Mouse (Mus musculus): ENCODE results near the gene Ccl25. TPM values are rescaled to one million over a fixed set of nuclear protein-coding genes. Genes with fewer than 3 reads are reported as not detected.
"Not testable (repeated sequence)": the region's sequence is repeated elsewhere in the genome, so short reads cannot be mapped to it uniquely, and the experiment has no call there.

The Ccl25 gene
- polyA plus RNA-seq, 1 experiment from 2014 or later = 16.8 TPM

DNA sequence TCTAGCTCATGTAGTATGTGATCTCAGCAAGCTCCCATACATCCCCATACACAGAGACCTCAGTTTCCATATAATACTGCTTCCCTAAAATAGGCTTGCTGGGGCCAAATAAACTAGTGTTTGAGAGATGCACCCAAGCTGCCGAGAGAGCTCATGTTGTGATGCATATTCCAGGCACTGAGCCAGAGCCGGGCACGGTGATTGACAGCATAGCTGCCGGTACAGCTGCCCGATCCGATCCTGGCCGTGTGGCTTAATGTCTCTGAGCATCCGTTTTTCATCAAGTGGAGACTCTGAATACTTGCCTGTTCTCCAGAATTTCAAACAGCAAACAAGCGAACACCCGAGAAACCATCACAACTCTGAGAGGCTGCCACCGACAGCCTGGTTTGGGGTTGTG is 42.8 kb downstream of the Ccl25 start:
- Histone ChIP-seq H3K4me2 (replicated peaks) (no peak overlapping the region), H3K4me1 (no peaks in the 10 kb centered on the region), H3K9ac (no peak overlapping the region), H3K4me3 (replicated peaks) (no peak overlapping the region), H3K9me3 (replicated peaks) (no peaks in the 10 kb centered on the region), H3K27me3 (no peaks in the 10 kb centered on the region), H3K27ac (replicated peaks) (no peak overlapping the region), H3K36me3 (no peaks in the 10 kb centered on the region)
- WGBS = 35% methylated on average over 11 of the region's 11 CpGs
- no peak for ATAC-seq (ENCODE audit: insufficient number of reproducible peaks, low FRiP score, low TSS enrichment, low read depth)

- no peaks in the 10 kb centered on the region for H3K9me3 ChIP-seq (replicated peaks)
- 94% methylated on average over 4 of the region's 4 CpGs for WGBS
- ATAC-seq (ENCODE audit: insufficient number of reproducible peaks, low FRiP score, low TSS enrichment, low read depth) = no peak
Measured at GRCm38 (mm10) chr8:4368470-4368869, 43.5 kb downstream of the Ccl25 start.

DNA sequence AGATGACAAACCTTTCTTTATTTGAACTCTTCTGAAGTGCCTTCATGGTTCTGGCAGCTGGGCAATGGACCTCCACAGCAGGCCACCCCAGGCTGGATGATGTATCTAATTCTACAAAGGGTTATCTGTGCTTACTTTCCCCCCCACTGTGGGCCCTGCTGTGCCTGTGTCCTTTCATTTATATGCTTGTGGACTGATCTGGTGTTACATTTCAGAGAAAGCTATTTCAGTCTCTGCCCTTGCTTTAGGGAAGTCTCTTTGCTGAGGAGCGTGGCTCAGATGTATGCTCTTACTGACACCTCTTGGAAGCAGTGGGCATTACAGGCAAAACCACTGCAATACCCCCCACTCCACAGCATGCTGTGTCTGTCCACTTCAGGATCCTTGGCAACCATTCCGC is 45.1 kb downstream of the Ccl25 start:
- Histone ChIP-seq H3K27me3 (no peaks in the 10 kb centered on the region), H3K4me3 (replicated peaks) (no peak overlapping the region), H3K9me3 (replicated peaks) (no peaks in the 10 kb centered on the region), H3K9ac (no peak overlapping the region), H3K36me3 (no peaks in the 10 kb centered on the region), H3K27ac (replicated peaks) (no peak overlapping the region), H3K4me1 (no peaks in the 10 kb centered on the region), H3K4me2 (replicated peaks) (no peak overlapping the region)
- ATAC-seq (ENCODE audit: insufficient number of reproducible peaks, low FRiP score, low TSS enrichment, low read depth) = no peak; the same call in 1 of the 2 replicates
- 35% methylated on average over 2 of the region's 2 CpGs for WGBS

More at GRCm38 (mm10) chr8:4368470-4368869, 43.5 kb downstream of the Ccl25 start:
- Histone ChIP-seq H3K4me1 (no peaks in the 10 kb centered on the region), H3K4me2 (replicated peaks) (no peak overlapping the region), H3K4me3 (replicated peaks) (no peak overlapping the region), H3K27me3 (no peaks in the 10 kb centered on the region), H3K9ac (no peak overlapping the region), H3K27ac (replicated peaks) (no peak overlapping the region), H3K36me3 (no peaks in the 10 kb centered on the region)

GRCm38 (mm10) chr8:4372657-4373056 is 47.6 kb downstream of the Ccl25 start:
- 78% methylated on average over 2 of the region's 2 CpGs for WGBS
- no peaks in the 10 kb centered on the region for H3K27me3 ChIP-seq
- H3K36me3 ChIP-seq = no peaks in the 10 kb centered on the region
- H3K9me3 ChIP-seq (replicated peaks) = no peaks in the 10 kb centered on the region
- no peak overlapping the region for H3K4me3 ChIP-seq (replicated peaks)
- no peak overlapping the region for H3K9ac ChIP-seq
- no peak overlapping the region for H3K27ac ChIP-seq (replicated peaks)
- no peak overlapping the region for H3K4me2 ChIP-seq (replicated peaks)
- no peaks in the 10 kb centered on the region for H3K4me1 ChIP-seq
- ATAC-seq (ENCODE audit: insufficient number of reproducible peaks, low FRiP score, low TSS enrichment, low read depth) = no peak

DNA sequence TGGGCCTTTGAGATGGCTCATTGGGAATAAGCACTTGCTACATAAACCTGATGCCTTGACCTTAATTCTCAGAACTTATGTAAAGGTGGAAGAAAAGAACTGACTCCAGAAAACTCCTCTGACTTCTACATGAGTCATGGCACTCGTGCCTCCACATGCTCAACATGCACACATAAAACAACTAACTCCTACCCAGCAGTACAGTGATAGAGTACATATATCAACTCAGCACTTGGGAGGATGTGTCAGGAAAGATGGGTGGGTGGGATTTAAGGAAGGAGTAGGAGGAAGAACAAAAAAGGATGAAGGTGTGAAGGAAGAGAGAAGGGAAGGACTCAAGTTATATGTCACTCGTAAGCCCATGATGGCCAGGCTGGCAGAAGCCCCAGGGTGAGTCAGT is 76.4 kb downstream of the Ccl25 start:
- 80% methylated on average over 2 of the region's 2 CpGs for WGBS

DNA sequence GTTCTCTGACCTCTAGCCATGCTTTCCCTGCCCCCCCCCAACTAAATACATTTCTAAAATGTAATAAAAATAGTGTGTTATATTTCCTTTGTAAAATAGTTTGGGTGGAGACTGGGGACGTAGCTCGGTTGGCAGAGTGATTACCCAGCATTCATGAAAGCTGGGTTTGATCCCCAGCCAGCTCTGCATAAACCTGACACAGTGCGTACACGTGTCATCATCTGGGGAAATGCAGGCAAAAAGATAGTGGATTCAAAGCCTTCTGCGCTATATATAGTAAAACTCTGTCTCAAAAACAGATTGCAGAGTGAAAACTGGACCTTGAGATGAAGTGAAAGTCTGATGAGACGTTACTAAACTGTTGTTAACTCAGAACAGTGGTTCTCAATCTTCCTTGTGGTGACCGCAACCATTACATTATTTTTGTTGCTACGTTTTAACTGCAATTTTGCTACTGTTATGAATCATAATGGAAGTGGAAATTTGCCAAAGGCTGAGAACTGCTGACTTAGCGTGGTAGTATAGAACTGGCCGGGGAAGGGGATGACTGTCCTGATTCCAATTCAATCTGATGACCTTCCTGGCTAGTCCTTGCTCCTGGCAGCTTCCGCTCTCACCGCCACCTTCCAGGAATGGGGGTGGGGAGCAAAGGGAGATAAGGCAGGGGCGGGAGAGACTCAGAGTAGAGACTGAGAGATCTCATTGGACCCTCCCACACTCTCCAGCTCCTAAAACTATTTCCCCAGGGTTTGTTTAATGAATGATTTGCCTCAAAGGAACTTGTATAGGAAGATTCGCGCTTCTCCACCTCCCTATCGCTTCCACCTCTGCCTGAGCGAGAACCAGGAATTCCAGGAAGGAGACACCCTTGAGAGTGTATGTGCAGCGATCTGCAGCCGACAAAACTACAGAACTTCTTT is 79.2 kb downstream of the Ccl25 start:
- Histone ChIP-seq H3K4me2 (replicated peaks) (peak overlapping the region; percentile 56), H3K27me3 (no peaks in the 10 kb centered on the region), H3K36me3 (no peaks in the 10 kb centered on the region), H3K27ac (replicated peaks) (no peak overlapping the region), H3K4me1 (peaks cover 4% of the 10 kb centered on the region; the same call in 1 of the 2 replicates), H3K4me3 (replicated peaks) (peak overlapping the region; percentile 37), H3K9ac (no peak overlapping the region), H3K9me3 (replicated peaks) (no peaks in the 10 kb centered on the region)
- no peak for ATAC-seq (ENCODE audit: insufficient number of reproducible peaks, low FRiP score, low TSS enrichment, low read depth)
- 50% methylated on average over 19 of the region's 19 CpGs for WGBS

More for the DNA sequence above, 76.4 kb downstream of the Ccl25 start:
- no peak overlapping the region for H3K27ac ChIP-seq (replicated peaks)
- H3K9ac ChIP-seq = no peak overlapping the region
- H3K4me2 ChIP-seq (replicated peaks) = no peak overlapping the region
- peaks cover 4% of the 10 kb centered on the region; the same call in 1 of the 2 replicates for H3K4me1 ChIP-seq
- no peak for ATAC-seq (ENCODE audit: insufficient number of reproducible peaks, low FRiP score, low TSS enrichment, low read depth)
- H3K27me3 ChIP-seq = no peaks in the 10 kb centered on the region
- H3K36me3 ChIP-seq = no peaks in the 10 kb centered on the region
- no peaks in the 10 kb centered on the region for H3K9me3 ChIP-seq (replicated peaks)
- no peak overlapping the region for H3K4me3 ChIP-seq (replicated peaks)

DNA sequence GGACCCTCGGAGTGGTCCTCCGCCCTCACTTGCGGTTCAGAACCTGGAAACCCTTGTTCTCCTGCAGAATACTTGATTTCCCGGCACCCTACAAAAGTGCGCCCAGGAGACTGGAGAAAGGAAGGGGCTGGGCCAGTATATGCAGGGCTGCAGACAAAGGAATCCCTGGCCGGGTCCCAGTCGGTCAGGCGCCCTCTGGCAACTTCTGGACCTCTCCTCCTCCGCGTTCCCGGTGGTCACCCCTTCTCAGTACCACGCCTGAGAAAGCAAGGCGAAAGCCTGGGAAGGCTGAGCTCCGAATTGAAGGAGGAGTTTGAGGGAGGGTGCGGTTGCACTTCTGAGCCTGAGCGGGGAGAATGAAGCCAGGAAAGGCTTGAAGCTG is 79.9 kb downstream of the Ccl25 start:
- 15% methylated on average over 16 of the region's 16 CpGs for WGBS
- Histone ChIP-seq H3K4me1 (peaks cover 4% of the 10 kb centered on the region; the same call in 1 of the 2 replicates), H3K4me3 (replicated peaks) (peak overlapping the region; percentile 37), H3K27me3 (no peaks in the 10 kb centered on the region), H3K9ac (no peak overlapping the region), H3K4me2 (replicated peaks) (peak overlapping the region; percentile 56), H3K27ac (replicated peaks) (no peak overlapping the region), H3K9me3 (replicated peaks) (no peaks in the 10 kb centered on the region), H3K36me3 (no peaks in the 10 kb centered on the region)
- no peak for ATAC-seq (ENCODE audit: insufficient number of reproducible peaks, low FRiP score, low TSS enrichment, low read depth)

DNA sequence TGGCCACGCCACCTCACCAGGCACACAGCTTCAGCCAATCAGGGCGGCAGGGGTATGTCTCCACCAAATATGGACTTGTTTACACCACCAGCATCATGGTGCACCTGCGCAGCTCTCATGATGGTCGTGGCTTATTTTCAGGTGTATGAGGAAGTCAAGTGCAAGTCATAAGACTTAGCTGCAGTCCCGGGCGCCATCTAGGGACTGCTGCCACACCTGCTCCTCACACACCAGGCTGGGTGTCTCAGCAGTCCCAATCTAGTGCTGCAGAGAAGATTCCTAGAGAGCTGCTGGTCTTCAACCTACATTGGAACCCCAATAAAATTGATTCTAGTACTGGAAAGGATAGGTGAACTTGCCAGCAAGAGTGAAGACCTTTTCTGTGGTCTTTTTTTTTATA is 83.4 kb downstream of the Ccl25 start:
- H3K4me3 ChIP-seq (replicated peaks); H3K27ac ChIP-seq (replicated peaks); H3K4me1 ChIP-seq; H3K9me3 ChIP-seq (replicated peaks); ATAC-seq (ENCODE audit: insufficient number of reproducible peaks, low FRiP score, low TSS enrichment, low read depth); H3K27me3 ChIP-seq; H3K9ac ChIP-seq; H3K4me2 ChIP-seq (replicated peaks); H3K36me3 ChIP-seq: not testable (repeated sequence)
- 66% methylated on average over 6 of the region's 6 CpGs for WGBS

Other genes starting within 250 kb of the Ccl25 start
- gene Cd209f, start 219.4 kb upstream of the Ccl25 start, polyA plus RNA-seq (2015; fragmentation: Nextera tagmentation; extraction: Ambion mirVana) = not detected in 2 replicates
- not detected in 2 replicates for gene Cd209g, start 191.1 kb upstream of the Ccl25 start, polyA plus RNA-seq (2015; fragmentation: Nextera tagmentation; extraction: Ambion mirVana)
- 26.9 and 31.7 TPM in 2 replicates for gene Evi5l, start 158.6 kb upstream of the Ccl25 start, polyA plus RNA-seq (2015; fragmentation: Nextera tagmentation; extraction: Ambion mirVana)
- 1.9 and 2.5 TPM in 2 replicates for gene Prr36, start 107.8 kb upstream of the Ccl25 start, polyA plus RNA-seq (2015; fragmentation: Nextera tagmentation; extraction: Ambion mirVana)
- 3.2 and 3.5 TPM in 2 replicates for gene Lrrc8e, start 98.4 kb upstream of the Ccl25 start, polyA plus RNA-seq (2015; fragmentation: Nextera tagmentation; extraction: Ambion mirVana)
- 31.8 and 34.2 TPM in 2 replicates for gene Map2k7, start 86.5 kb upstream of the Ccl25 start, polyA plus RNA-seq (2015; fragmentation: Nextera tagmentation; extraction: Ambion mirVana)
- 1.1 and 1.4 TPM in 2 replicates for gene Gm49320, start 86.3 kb upstream of the Ccl25 start, polyA plus RNA-seq (2015; fragmentation: Nextera tagmentation; extraction: Ambion mirVana)
- 3.6 and 4.2 TPM in 2 replicates for gene Tgfbr3l, start 77.0 kb upstream of the Ccl25 start, polyA plus RNA-seq (2015; fragmentation: Nextera tagmentation; extraction: Ambion mirVana)
- 58.6 and 59.9 TPM in 2 replicates for gene Snapc2, start 72.1 kb upstream of the Ccl25 start, polyA plus RNA-seq (2015; fragmentation: Nextera tagmentation; extraction: Ambion mirVana)
- gene Ctxn1, start 65.9 kb upstream of the Ccl25 start, polyA plus RNA-seq (2015; fragmentation: Nextera tagmentation; extraction: Ambion mirVana) = 72.7 and 80.3 TPM in 2 replicates
- 56.7 and 62.4 TPM in 2 replicates for gene Timm44, start 49.3 kb upstream of the Ccl25 start, polyA plus RNA-seq (2015; fragmentation: Nextera tagmentation; extraction: Ambion mirVana)
- 209 and 213 TPM in 2 replicates for gene Elavl1, start 203 bp downstream of the Ccl25 start, polyA plus RNA-seq (2015; fragmentation: Nextera tagmentation; extraction: Ambion mirVana)
- gene Cers4, start 167.8 kb downstream of the Ccl25 start, polyA plus RNA-seq (2015; fragmentation: Nextera tagmentation; extraction: Ambion mirVana) = 20.9 and 22.3 TPM in 2 replicates

Data from embryonic facial prominence, embryonic 15.5 days (tissue).